Mouse (Mus musculus) adrenal gland, adult 18-20 months (tissue): ENCODE data around the gene D630036H23Rik. TPM values are rescaled to one million over a fixed set of nuclear protein-coding genes. Genes with fewer than 3 reads are reported as not detected.
"Not testable (repeated sequence)": the region's sequence is repeated elsewhere in the genome, so short reads cannot be mapped to it uniquely, and the experiment has no call there.

Experiments
- DNase-seq, 2 experiments: peaks; one replicate each; pipeline ENCODE4 v3.0.0; 2021 to 2022; ENCODE audit warnings: low spot score in 2 of 2
- long read RNA-seq, 2 experiments: library from polyadenylated mRNA; stranded (forward); transcript quantifications; one replicate each; pipeline ENCODE4 v2.0.0; 2021
- total RNA-seq, 2 experiments: library from RNA; stranded (reverse); gene quantifications; 1 replicate in 1 of 2; 2 replicates in 1 of 2; pipeline ENCODE4 v1.2.3; 2021

Gene D630036H23Rik
- 1 to 10 TPM in 1 of 2 experiments, under 1 TPM in 1; 0.99 to 1.9 TPM for total RNA-seq
- long read RNA-seq, experiment 1, partial matches to known transcripts, result 0 of 1 reads
- long read RNA-seq, experiment 1, other reads (novel, unspliced or antisense), result 0 of 1 reads
- long read RNA-seq, experiment 2, partial matches to known transcripts, result 0 of 2 reads
- long read RNA-seq, experiment 2, other reads (novel, unspliced or antisense), result 0 of 2 reads

- DNase-seq, result peak; percentile 83 to 85
These were observed at the start of gene D630036H23Rik, which contains the start of gene Ispd for GRCm38 (mm10) chr12:36381441-36382340. Gene D630036H23Rik (minus strand): TSS chr12:36382181. Gene Ispd (plus strand): TSS chr12:36381450.

DNA sequence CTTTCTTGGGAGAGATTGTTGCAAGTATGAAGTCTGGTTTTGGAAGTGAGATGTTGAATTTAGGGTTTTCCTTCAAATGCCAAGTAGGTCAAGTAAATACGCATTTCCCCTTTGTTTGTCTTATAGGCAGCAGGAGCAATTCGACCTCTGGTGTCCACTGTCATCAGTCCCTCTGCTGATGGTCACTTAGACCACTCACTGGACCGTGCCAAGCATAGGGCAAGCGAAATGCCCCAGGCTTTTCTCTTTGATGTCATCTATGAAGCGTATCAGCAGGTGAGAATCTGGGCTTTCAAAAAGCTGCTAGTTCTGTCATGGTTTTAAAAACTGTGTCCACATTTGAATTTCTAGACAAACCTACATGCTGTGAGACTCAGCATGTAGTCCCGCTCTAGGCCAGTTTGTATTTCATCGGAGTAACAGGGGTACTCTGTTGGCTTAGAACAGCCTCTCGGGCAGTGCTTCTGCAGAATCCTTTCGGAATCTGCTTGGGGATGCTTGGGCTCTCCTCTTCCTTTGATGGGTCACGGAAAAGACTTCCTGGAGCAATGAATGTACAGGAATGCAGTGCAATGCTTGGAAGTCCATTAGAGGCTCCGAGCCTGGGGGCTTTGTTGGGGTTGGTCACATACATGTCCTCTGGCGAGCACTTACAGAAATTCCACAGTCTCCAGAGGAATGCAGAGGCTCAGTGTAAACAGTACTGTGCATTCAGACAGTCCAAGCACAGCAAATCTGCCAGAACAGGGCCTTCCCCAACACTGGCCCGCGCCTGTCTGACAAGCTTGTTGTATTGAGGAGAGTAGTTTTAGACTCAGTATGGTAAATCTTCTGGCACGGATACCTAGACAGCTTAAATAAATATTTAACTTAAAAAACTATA, 44.4 kb upstream of the D630036H23Rik start:
- no peak for DNase-seq

- no peak for DNase-seq
These were observed 43.3 kb upstream of the D630036H23Rik start for GRCm38 (mm10) chr12:36425258-36425657.

DNA sequence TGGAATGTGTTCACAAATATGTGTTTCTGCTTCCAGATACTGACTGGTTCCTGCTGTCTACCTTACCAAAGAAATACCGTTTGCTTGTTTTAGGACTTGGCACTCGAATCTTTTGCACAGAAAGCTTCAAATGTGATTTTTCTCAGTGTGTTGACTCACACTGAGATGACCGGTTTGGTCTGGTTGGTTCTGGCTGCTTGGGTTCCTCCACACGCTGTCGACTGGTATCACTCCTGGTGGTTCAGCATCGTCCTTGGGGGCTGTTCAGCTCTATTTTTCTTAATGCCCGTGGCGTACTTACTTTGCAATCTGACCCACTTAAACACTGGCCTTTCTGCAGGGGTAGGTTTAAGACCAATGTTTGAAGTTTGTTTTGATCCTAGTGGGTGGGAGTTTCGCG, 41.7 kb upstream of the D630036H23Rik start:
- DNase-seq, result no peak

DNA sequence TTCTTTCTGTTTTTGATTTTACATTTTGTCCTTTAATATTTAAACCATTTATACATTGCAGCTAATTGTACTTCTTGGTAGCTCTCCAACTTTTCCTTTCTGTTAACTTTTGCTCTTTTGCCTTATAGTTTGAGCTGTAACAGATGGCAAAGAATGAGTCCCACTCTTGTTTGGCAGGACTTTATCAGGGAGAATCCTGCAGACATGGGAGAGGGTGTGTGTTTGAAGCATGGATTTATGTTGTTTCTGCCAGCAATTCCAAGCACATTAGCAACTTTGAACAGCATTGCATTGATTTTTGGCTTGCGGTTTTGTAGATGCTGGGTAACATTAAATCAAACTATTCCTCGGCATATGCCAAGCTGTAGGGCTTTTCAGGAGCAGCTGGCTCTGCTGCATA, 13.1 kb upstream of the D630036H23Rik start:
- DNase-seq, result no peak

DNA sequence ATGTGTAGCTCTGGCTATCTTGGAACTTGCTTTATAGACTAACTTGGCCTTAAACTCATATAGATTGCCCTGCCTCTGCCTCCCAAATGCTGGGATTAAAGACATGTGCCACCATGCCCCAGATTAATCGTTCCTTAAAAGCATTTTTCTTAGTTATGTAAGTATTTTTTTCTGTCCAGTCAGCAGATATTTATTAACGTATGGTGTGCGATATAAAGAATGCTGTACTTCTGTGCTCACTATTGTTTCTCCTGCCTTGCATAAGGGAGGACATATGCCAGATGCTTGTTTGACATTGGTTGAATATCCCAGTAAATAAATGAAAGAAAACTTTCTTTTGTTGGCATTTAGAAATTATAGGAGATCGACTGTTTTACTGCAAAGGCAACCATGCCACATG, 5.0 kb upstream of the D630036H23Rik start:
- DNase-seq, result no peak

- no peak for DNase-seq
These were observed 3.4 kb upstream of the D630036H23Rik start for GRCm38 (mm10) chr12:36385386-36385785.

- no peak for DNase-seq
These were observed 1.2 kb downstream of the D630036H23Rik start for GRCm38 (mm10) chr12:36380806-36381205.

- no peak for DNase-seq
These were observed 1.7 kb downstream of the D630036H23Rik start for GRCm38 (mm10) chr12:36380254-36380653.

DNA sequence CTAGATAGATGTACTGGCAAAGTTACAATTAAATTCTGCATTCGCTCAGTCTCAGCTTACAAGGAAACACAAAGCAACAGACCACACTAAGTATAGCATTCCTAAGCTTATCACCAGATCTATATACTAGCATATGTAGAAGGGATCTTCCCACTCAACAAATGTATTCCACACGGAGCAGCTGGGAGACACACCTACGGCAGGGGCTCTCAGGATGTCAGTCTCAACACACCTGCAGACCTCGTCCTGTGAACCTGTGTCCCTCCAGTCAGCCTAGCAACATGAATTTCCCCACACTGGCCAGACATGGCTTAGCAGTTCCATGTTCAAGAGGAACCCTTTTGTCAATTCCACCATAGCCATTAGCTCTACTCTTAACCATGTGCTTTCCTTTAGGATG, 5.6 kb downstream of the D630036H23Rik start:
- DNase-seq, result not testable (repeated sequence)

- DNase-seq, result no peak
These were observed 8.6 kb downstream of the D630036H23Rik start for GRCm38 (mm10) chr12:36373237-36373998.

DNA sequence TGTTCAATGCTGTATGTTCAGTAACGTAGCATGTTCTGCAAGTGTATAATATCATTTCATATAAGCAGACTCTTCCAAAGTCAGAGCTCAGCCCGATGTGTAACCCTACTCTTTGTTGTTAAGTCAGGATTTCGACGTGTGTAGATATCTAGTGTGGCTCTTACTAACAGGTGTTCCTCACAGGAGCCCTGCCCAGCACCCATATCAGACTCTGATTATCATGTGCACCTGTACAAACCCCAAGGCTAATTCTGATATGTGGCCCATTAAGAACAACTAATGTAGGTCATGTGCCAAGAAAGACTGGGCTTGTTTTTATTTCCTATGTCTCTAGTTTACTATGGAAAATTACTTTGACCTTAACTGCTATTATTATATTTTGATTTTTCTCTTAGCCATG, 18.0 kb downstream of the D630036H23Rik start:
- no peak for DNase-seq

GRCm38 (mm10) chr12:36360693-36361092, 21.3 kb downstream of the D630036H23Rik start:
- DNase-seq, result no peak

DNA sequence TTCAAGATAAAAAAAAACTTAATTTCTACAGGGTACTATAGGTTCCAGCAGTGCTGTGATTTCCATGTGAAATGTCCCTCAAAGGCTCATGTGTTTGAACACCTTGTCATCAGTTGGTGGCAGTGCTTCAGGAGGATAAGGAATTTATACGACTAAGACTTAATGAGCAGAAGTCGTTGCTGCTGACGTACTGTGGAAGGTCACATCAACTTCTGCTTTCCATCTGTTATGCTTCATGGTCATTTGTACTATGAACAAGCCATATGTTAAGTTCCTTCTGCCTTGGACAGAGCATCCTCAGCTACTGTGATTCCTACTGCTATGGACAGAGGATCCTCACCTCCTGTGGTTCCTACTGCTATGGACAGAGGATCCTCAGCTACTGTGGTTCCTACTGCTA, 21.9 kb downstream of the D630036H23Rik start:
- DNase-seq, result no peak

GRCm38 (mm10) chr12:36344131-36344530, 37.9 kb downstream of the D630036H23Rik start:
- DNase-seq, result no peak

DNA sequence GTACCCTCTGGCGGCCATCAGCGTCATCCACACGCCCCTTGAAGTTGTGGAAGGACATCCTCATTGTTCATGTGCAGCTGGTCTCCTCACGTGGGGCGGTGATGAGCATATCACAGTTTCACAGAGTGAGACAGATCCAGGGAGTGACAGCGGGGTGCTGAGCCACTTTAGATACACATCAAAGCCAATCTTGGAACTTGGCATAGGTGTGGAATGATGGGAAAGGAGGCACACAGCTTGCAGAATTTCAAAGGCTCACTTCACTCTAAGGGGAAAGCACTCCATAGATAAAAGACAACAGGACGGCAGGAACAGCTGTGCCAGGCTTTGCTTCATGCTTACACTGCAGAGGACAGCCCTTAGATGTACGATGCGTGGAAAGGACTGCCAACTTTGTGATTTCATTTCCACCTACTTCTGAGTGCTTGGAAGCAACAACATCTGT, 48.1 kb downstream of the D630036H23Rik start:
- DNase-seq, result no peak

DNA sequence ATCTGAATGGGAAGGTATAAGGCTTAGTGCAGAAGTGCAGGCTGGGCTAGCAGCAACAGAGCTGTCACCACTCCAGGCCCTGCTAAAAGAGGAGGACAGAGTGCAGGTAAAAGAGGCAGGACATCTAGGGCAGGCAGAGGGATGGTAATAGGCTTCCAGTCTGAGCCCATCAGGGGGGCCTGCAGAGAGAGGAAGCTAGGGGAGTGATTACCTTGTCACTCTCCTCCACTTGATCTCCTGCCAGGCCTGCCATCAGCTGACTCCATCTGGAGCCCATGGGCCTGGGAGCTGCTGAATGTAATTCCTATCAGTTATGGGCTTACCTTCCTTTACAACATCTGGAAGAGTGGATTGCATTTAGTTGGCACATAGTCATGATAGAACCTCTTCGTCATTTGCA, 49.3 kb downstream of the D630036H23Rik start:
- DNase-seq, result no peak
